Mouse (Mus musculus): ENCODE measurements around the gene Iffo1. TPM values are rescaled to one million over a fixed set of nuclear protein-coding genes. Genes with fewer than 3 reads are reported as not detected.
A peak's percentile ranks its signal among the peaks of the same experiment; 100 is the strongest.

Gene Iffo1
- total RNA-seq (2022), result 1 to 10 TPM; 6.6 to 8.9 (median 7.5) TPM

- peak; percentile 87 to 89 for DNase-seq (ENCODE audit: low spot score in 2 of 2)
These were observed at the start of gene Iffo1 for GRCm38 (mm10) chr6:125145001-125145400. TSS of gene Iffo1 (plus strand) at chr6:125145241.

DNA sequence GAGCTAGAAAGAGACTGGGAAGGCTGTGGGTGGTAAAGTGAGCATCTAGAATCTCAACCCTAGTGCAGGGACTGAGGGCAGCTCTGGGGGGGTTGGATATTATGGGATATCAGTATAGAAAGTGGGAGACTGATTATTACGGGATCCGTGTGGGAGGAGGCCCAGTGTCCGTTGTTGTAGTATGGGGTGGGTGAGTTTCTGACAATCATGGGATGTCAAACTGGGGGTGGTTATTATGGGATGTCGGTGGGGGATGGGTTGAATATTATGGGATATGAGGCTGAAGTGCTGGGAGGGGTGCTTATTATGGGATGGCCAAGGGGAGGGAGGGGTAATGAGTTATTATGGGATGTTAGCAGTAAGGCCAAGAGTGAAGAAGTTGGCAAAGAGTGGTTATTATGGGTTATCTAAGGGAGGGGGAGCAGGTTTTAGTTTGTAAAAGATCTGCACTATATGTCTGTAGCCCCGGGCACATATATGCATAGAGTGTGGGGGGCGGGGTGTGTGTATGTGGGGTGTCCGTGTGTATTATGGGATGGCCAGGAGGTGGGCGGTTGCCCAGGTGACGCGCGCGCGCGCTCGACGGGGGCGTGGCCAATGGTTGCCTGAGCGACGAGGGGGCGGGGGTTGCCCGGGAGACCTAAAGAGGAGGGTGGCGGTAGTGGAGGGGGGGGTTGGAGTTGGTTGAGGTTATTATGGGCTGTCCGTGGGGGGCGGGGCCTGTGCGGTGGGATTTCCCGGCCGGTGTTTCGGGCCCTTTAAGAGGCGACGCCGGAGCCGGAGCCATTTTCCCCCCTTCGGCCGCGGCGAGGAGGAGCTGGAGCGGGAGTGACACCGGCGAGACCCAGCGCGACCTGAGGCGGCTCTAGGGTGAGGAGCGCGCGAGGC lies 49.4 kb upstream of the Iffo1 start, which contains the start of gene Chd4:
Gene Chd4, plus strand, starts transcription at position 591 of the 888 bp plus-strand sequence.
- DNase-seq (ENCODE audit: low spot score in 2 of 2), result peak; percentile 89 to 95

- no peak for DNase-seq (ENCODE audit: low spot score in 2 of 2)
These were observed 48.8 kb upstream of the Iffo1 start for GRCm38 (mm10) chr6:125096279-125096596.

- peak; percentile 61 to 63 for DNase-seq (ENCODE audit: low spot score in 2 of 2)
These were observed 48.3 kb upstream of the Iffo1 start for GRCm38 (mm10) chr6:125096597-125097345.

DNA sequence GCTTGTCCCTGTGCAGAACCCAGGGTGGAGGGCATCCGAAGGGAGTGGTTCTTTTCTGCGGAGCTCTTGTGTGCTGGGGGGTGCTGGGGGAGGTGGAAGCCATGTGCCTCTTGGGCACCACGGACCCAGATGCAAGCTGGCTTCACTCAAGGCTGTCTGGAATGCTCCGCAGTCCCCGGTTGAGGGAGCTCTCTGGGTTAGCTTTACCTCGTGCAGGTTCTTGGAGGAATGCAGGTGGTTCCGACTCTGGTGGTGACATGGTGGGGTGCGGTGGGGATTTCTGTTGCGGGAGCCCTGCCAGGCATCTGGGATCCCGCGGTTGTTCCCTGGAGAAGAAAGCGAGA lies 47.7 kb upstream of the Iffo1 start:
- no peak for DNase-seq (ENCODE audit: low spot score in 2 of 2)

GRCm38 (mm10) chr6:125097951-125098350 lies 47.1 kb upstream of the Iffo1 start:
- no peak for DNase-seq (ENCODE audit: low spot score in 2 of 2)

DNA sequence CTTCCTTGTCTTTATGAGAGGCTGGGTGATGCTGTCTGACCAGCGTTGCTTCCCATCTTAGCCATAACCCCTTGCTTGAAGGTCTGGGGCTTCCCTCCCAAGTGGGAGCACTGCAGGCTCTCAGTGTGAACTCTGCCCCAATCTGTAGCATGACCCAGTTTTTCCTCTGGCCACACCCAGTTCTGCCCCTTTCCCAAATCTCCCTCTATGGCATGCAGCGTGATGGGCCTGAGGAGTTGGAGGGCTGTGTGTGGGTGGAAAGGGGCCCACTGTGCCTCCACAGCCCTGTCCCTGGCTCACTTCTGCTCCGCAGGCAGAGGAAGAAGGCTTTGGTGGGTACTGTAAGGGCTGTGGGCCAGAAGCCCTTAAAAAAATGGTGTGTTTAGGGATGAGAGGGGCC lies 46.5 kb upstream of the Iffo1 start:
- no peak for DNase-seq (ENCODE audit: low spot score in 2 of 2)

GRCm38 (mm10) chr6:125099421-125099971 lies 45.5 kb upstream of the Iffo1 start:
- DNase-seq (ENCODE audit: low spot score in 2 of 2), result no peak

- DNase-seq (ENCODE audit: low spot score in 2 of 2), result no peak
These were observed 43.6 kb upstream of the Iffo1 start for GRCm38 (mm10) chr6:125101444-125101843.

DNA sequence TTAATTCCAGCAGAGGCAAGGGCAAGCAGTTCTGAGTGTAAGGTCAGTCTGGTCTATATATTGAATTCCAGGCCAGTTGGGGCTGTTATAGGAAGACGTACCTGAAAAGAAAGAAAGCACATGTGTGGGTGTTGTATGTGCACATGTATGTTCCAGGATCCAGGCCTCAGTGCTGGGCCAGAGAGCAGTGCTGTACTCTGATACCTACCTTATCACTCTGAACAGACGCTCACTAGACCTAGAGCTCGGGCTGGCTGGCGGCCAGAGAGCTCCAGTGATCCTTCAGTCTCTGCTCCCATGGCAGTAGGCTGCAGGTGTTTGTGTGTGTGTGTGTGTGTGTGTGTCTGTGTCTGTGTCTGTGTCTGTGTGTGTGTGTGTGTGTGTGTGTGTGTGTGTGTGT lies 40.8 kb upstream of the Iffo1 start:
- no peak for DNase-seq (ENCODE audit: low spot score in 2 of 2)

DNA sequence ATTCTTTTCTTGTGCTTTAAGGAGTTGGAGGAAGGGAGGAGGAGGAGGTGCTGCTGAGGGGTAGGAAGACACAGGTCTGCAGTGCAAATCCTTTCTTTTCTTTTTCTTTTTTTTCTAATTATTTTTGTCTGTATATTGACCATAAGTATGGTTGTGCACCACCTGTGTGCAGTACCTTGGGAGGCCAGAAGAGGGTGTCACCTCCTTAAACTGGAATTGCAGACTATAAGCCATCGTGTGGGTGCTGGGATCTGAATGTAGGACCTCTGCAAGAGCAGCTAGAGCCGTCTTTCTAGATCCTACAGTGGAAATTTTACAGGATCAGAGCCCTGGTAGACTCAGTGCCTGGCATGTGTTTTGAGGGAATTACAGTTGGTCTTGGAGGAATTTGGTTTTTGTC lies 37.3 kb upstream of the Iffo1 start:
- DNase-seq (ENCODE audit: low spot score in 2 of 2), result no peak

- DNase-seq (ENCODE audit: low spot score in 2 of 2), result no peak
These were observed 35.7 kb upstream of the Iffo1 start for GRCm38 (mm10) chr6:125109371-125109770.

- no peak for DNase-seq (ENCODE audit: low spot score in 2 of 2)
These were observed 34.1 kb upstream of the Iffo1 start for GRCm38 (mm10) chr6:125110927-125111326.

DNA sequence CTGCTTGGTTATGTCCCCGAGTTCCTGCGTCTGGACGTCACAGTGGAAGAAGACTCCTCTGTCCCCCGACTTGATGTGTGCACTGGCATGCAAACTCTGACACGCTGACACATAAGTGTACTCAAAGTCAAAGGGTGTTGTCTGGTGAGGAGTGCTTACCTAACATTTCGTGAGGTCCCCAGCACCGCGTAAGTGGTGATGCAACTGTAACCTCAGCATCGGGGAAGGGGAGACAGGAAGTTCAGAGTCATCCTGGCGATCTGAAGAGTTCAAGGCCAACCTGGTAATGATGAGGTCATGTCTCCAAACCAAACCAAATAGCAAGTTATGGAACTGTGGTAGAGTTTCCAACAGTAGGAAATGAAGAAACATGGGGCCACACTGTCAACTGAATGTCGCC lies 32.5 kb upstream of the Iffo1 start:
- DNase-seq (ENCODE audit: low spot score in 2 of 2), result no peak

DNA sequence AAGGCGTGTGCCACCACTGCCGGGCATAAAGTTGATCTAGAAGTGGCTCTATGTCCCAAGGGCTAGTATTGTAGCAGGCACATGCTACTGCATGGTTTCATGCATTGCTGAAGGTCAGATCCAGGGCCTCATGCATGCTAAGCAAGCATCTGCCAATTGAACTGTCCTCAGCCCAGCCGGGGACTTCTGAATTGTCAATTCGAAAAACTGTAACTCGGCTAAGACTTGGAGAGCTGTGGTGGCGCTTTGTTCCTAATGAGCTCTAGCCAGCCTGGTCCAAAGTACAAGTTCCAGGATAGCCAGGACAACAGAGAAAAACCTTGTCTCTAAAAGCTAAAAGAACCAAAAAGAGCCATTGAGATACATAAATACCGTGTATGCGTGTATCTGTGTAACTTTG lies 25.7 kb upstream of the Iffo1 start:
- no peak for DNase-seq (ENCODE audit: low spot score in 2 of 2)

DNA sequence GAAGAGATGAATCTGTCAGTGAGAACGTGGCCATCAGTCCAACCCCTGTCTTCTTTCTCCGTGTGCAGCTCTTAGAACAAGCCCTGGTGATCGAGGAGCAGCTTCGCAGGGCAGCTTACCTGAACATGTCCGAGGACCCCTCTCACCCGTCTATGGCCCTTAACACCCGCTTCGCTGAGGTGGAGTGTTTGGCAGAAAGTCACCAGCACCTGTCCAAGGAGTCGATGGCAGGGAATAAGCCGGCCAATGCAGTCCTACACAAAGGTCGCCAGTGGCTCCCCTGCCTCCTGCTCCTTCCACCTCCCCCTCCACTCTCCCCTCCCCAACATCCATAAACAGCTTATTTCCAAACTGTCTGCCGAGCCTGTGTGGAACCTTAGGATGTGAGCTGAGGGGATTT lies 16.3 kb upstream of the Iffo1 start:
- DNase-seq (ENCODE audit: low spot score in 2 of 2), result no peak

DNA sequence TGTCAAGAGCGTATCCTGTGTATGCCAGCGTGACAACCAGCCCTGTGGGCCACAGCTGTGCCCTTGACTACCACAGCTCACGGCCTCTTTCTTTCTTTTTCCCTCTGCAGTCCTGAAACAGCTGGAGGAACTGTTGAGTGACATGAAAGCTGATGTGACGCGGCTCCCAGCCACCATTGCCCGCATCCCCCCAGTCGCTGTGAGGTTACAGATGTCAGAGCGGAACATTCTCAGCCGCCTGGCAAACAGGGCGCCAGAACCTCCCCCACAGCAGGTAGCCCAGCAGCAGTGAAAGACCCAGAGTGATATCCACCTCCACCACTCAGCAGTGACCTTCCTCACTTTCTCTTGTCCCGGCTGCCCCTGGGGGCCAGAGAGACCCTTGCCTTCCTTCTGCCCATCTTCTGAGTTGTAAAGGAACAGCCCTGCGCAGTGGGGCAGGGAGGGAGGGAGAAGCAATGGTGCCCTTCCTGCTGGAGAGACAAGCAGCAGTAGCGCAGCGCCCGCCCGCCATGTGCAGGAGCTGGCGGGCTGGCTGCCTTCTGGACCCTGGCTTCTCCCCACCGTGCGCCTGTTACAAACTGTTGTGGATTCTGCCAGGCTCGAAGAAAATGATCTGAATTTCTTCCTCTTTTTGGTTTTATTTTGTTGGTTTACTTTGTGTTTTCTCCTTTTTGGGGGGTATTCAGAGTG lies 15.2 kb upstream of the Iffo1 start:
- DNase-seq (ENCODE audit: low spot score in 2 of 2), result no peak

DNA sequence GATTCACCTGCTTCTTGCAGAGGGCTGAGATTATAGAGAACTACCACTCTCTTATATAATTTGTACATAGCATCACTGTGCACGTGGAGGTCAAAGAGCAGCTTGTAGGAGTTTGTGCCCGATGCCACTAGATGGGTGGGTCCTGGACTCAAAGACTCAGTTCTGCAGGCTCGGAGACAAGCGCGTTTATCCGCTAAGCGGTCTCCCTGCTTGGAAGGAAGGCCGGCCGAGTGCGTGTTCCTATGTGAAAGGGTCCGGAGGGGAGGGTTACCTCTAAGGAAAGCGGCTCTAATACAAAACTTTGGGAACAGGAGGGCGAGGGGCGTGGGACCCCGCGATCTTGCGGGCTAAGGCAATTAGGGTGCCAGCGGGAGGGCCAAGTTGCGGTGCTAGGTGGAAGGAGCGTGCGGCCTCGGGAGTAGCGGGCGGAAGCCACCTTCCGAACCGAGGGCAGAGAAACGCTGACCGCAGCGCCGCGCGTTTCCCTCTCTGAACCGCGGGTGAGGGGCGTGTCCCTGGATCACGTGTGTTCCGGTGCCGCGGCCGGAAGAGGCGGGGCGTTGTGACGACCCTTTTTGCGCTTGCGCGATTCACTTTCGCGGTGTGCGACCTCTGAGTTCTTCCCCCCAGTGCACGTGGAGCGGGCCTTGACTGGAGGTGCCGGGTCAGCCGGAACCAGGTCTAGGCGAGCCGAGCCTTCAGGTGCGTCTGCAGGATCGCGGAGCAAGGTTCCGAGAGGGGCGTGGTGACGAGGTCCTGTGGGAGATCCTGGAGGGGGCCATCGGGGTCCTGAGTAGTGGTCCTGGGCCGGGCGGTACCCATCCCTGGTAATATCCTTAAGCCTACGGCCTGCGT lies 13.5 kb upstream of the Iffo1 start, which contains the start of gene Nop2:
Gene Nop2, plus strand, starts transcription at position 608 of the 855 bp plus-strand sequence.
- peak; percentile 74 to 82 for DNase-seq (ENCODE audit: low spot score in 2 of 2)

DNA sequence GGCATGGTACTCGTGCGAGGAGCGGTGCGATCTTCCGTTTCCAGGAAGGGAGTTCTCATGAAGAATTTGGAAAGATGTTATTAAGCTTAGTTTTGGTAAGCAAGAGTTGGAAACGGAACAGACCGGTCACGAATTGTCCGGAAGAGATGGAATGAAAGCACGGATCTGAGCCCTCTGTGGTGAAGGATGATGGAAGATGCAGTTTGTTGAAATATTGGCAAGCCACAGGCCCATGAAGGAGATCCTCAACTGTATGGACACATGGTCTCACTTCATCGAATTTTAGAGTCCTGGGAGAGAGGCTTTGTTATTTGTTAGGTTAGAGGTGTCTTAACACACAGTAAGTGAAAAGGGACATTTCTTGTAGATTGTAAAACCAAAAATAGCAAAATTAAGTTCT lies 12.6 kb upstream of the Iffo1 start:
- no peak for DNase-seq (ENCODE audit: low spot score in 2 of 2)

GRCm38 (mm10) chr6:125137002-125137671 lies 7.9 kb upstream of the Iffo1 start:
- no peak for DNase-seq (ENCODE audit: low spot score in 2 of 2)

Data from gastrocnemius, adult 8-10 months (tissue).